Comparison of ENCODE assay signal across 29 mouse cellular contexts in genomic region chr1:182289781-182290180, GRCm38 (mm10). TPM values are rescaled to one million over a fixed set of nuclear protein-coding genes. Genes with fewer than 3 reads are reported as not detected.
A peak's percentile ranks its signal among the peaks of the same experiment; 100 is the strongest.
DNase-seq lines count a peak whose midpoint lies in the region; ATAC-seq and TF ChIP-seq lines count a peak whose summit lies in the region.
"Had no signal": no experiment of that assay in that cellular context is flagged by ENCODE, and none has a peak within 500 bp of the region (broad histone marks: within the 10 kb centered on the region; RNA-seq: fewer than 3 reads in every experiment).

No protein-coding gene starts in this region.

- peaks cover 8% of the 10 kb centered on the region for H3K4me1 ChIP-seq in liver, postnatal 0 days (ENCODE audit: insufficient read depth)
- peaks cover 18% of the 10 kb centered on the region; the same call in 1 of the 2 replicates for H3K4me1 ChIP-seq in liver, embryonic 12.5 days
- H3K4me1 ChIP-seq: forebrain, embryonic 13.5 days; hindbrain, embryonic 13.5 days; limb, embryonic 13.5 days; neural tube, embryonic 13.5 days; stomach, embryonic 15.5 days had no signal

- no peak overlapping the region for H3K9ac ChIP-seq in liver, postnatal 0 days (replicated peaks)
- H3K9ac ChIP-seq in liver, embryonic 12.5 days: no peak overlapping the region
- H3K9ac ChIP-seq: forebrain, embryonic 13.5 days; heart, embryonic 13.5 days; hindbrain, embryonic 13.5 days; limb, embryonic 13.5 days; neural tube, embryonic 13.5 days; stomach, embryonic 15.5 days had no signal

- no peak for ATAC-seq in liver, postnatal 0 days
- ATAC-seq in liver, embryonic 12.5 days: no peak
- ATAC-seq: forebrain, embryonic 13.5 days; intestine, postnatal 0 days; Patski had no signal

- peak; percentile 38 for DNase-seq in adrenal gland, postnatal 10 days
- no peak for DNase-seq in adrenal gland, adult (ENCODE audit: inconsistent age in 2 of 2, low spot score in 1 of 2)
- DNase-seq in heart, adult 11 months: peak; percentile 87
- DNase-seq in heart, adult 18-20 months: no peak
- no peak for DNase-seq in liver, postnatal 0 days
- DNase-seq in adipocyte (ENCODE audit: low spot score): peak; percentile 91
- DNase-seq in thymus, adult 18-20 months: no peak
- DNase-seq: cerebellum, adult 11 months; cerebellum, adult 9-10 months; gastrocnemius, postnatal 25 days; heart, adult 2 months; kidney, adult 9 months; kidney, postnatal 25 days; lung, adult 18-20 months; lung, postnatal 14 days; right cerebral cortex, postnatal 14 days; thymus, postnatal 25 days had no signal

- 0 out of 2 replicates have a peak overlapping the region, but pooled peaks have one; percentile 5 for H3K4me3 ChIP-seq in liver, postnatal 0 days (ENCODE audit: low read depth, low read length)
- H3K4me3 ChIP-seq in liver, embryonic 12.5 days: no peak overlapping the region
- H3K4me3 ChIP-seq: forebrain, embryonic 13.5 days; heart, adult 2 months; heart, embryonic 13.5 days; hindbrain, embryonic 13.5 days; limb, embryonic 13.5 days; neural tube, embryonic 13.5 days; stomach, embryonic 15.5 days had no signal

- no peak for TF ChIP-seq EP300 in liver, postnatal 0 days (IDR thresholded peaks at IDR 0.05; ENCODE audit: low read depth)

- H3K4me2 ChIP-seq in liver, postnatal 0 days (ENCODE audit: low read depth, low read length): peak overlapping the region; percentile 2
- H3K4me2 ChIP-seq in liver, embryonic 12.5 days: no peak overlapping the region
- H3K4me2 ChIP-seq: forebrain, embryonic 13.5 days; heart, embryonic 13.5 days; hindbrain, embryonic 13.5 days; limb, embryonic 13.5 days; liver, embryonic 11.5 days; neural tube, embryonic 13.5 days; stomach, embryonic 15.5 days had no signal

- H3K36me3 ChIP-seq in liver, postnatal 0 days (replicated peaks; ENCODE audit: insufficient read depth, low read length): no peaks in the 10 kb centered on the region
- no peaks in the 10 kb centered on the region for H3K36me3 ChIP-seq in liver, embryonic 12.5 days
- H3K36me3 ChIP-seq: G1E; heart, embryonic 13.5 days; hindbrain, embryonic 13.5 days; limb, embryonic 13.5 days; neural tube, embryonic 13.5 days; stomach, embryonic 15.5 days had no signal

- no peak overlapping the region for H3K27ac ChIP-seq in liver, postnatal 0 days (ENCODE audit: low read depth)
- H3K27ac ChIP-seq in liver, embryonic 12.5 days: no peak overlapping the region
- H3K27ac ChIP-seq: forebrain, embryonic 13.5 days; heart, adult 2 months; heart, embryonic 13.5 days; hindbrain, embryonic 13.5 days; limb, embryonic 13.5 days; neural tube, embryonic 13.5 days; stomach, embryonic 15.5 days had no signal

- WGBS in liver, postnatal 0 days (ENCODE audit: insufficient replicate concordance): 70% methylated on average over 2 of the region's 2 CpGs
- 59% methylated on average over 2 of the region's 2 CpGs for WGBS in liver, embryonic 12.5 days (ENCODE audit: insufficient replicate concordance)

- H3K9me3 ChIP-seq in liver, postnatal 0 days (ENCODE audit: low read length): no peaks in the 10 kb centered on the region
- no peaks in the 10 kb centered on the region for H3K9me3 ChIP-seq in liver, embryonic 12.5 days (replicated peaks)
- H3K9me3 ChIP-seq: G1E; heart, embryonic 13.5 days; hindbrain, embryonic 13.5 days; limb, embryonic 13.5 days; stomach, embryonic 15.5 days had no signal

- H3K27me3 ChIP-seq in liver, postnatal 0 days (ENCODE audit: insufficient read depth, low read length): no peaks in the 10 kb centered on the region
- 0 out of 2 replicates have a peak, but pooled peaks cover 2% of the 10 kb centered on the region for H3K27me3 ChIP-seq in liver, embryonic 12.5 days (replicated peaks)
- H3K27me3 ChIP-seq: CH12.LX; heart, embryonic 13.5 days; hindbrain, embryonic 13.5 days; limb, embryonic 13.5 days; neural tube, embryonic 13.5 days; Patski; stomach, embryonic 15.5 days had no signal

- TF ChIP-seq CTCF in liver, postnatal 0 days (IDR thresholded peaks at IDR 0.05; ENCODE audit: low read depth): no peak

RNA-seq across cellular contexts. Expression of gene Degs1, which starts 7.2 kb away (rescaled TPM):
- total RNA-seq in adrenal gland, postnatal 10 days (2021): 10 to 100 TPM; 81.0 to 81.3 TPM
- total RNA-seq in heart, adult 18-20 months (2021): 10 to 100 TPM; 59.4 to 62.4 TPM
- polyA plus RNA-seq in liver, postnatal 0 days (2015; fragmentation: Nextera tagmentation; extraction: Ambion mirVana): 96.4 and 96.8 TPM in 2 replicates
- polyA plus RNA-seq in liver, embryonic 12.5 days (2016; fragmentation: Nextera tagmentation; extraction: Ambion mirVana): 105 and 110 TPM in 2 replicates

RNA-seq across cellular contexts. Expression of gene Fbxo28, which starts 51.6 kb away (rescaled TPM):
- total RNA-seq in adrenal gland, postnatal 10 days (2021): 10 to 100 TPM; 28.9 to 33.9 TPM
- total RNA-seq in heart, adult 18-20 months (2021): 10 to 100 TPM; 20.7 to 22.5 TPM
- polyA plus RNA-seq in liver, postnatal 0 days (2015; fragmentation: Nextera tagmentation; extraction: Ambion mirVana): 4.7 and 4.9 TPM in 2 replicates
- polyA plus RNA-seq in liver, embryonic 12.5 days (2016; fragmentation: Nextera tagmentation; extraction: Ambion mirVana): 11.5 and 12.7 TPM in 2 replicates

Comparison
In these comparisons a context has a peak if more than half of its experiments do, and no peak if none do; other contexts are left out.
1. DNase-seq: peak in adrenal gland, postnatal 10 days (single experiment), heart, adult 11 months (single experiment) and adipocyte (single experiment); none in adrenal gland, adult (0 of 2), heart, adult 18-20 months (0 of 2), liver, postnatal 0 days (single experiment) and thymus, adult 18-20 months (0 of 2).